ENCODE assay signal across 15 mouse cellular contexts in genomic region chr12:104650510-104651260, GRCm38 (mm10).
DNase-seq lines count a peak whose midpoint lies in the region; ATAC-seq and TF ChIP-seq lines count a peak whose summit lies in the region.
"Had no signal": no experiment of that assay in that cellular context is flagged by ENCODE, and none has a peak within 500 bp of the region (broad histone marks: within the 10 kb centered on the region; RNA-seq: fewer than 3 reads in every experiment).

No protein-coding gene starts in this region.

- no peak overlapping the region for H3K9ac ChIP-seq in forebrain, postnatal 0 days
- H3K9ac ChIP-seq in forebrain, embryonic 13.5 days: no peak overlapping the region
- H3K9ac ChIP-seq in midbrain, embryonic 11.5 days (ENCODE audit: low read length): no peak overlapping the region
- H3K9ac ChIP-seq in hindbrain, embryonic 14.5 days: no peak overlapping the region
- no peak overlapping the region for H3K9ac ChIP-seq in neural tube, embryonic 14.5 days (replicated peaks; ENCODE audit: low read depth, low read length)
- H3K9ac ChIP-seq: heart, embryonic 15.5 days; liver, postnatal 0 days; stomach, embryonic 15.5 days had no signal

- H3K4me1 ChIP-seq in forebrain, postnatal 0 days (ENCODE audit: insufficient read depth): peaks cover 7% of the 10 kb centered on the region; the same call in 1 of the 2 replicates
- peaks cover 6% of the 10 kb centered on the region for H3K4me1 ChIP-seq in forebrain, embryonic 13.5 days
- H3K4me1 ChIP-seq in midbrain, embryonic 11.5 days (ENCODE audit: control insufficient read depth, insufficient read depth, low read length): no peaks in the 10 kb centered on the region
- H3K4me1 ChIP-seq in midbrain, embryonic 10.5 days: peaks cover 12% of the 10 kb centered on the region
- H3K4me1 ChIP-seq in hindbrain, embryonic 14.5 days (replicated peaks; ENCODE audit: control insufficient read depth, insufficient read depth, low read length): 0 out of 2 replicates have a peak, but pooled peaks cover 5% of the 10 kb centered on the region
- H3K4me1 ChIP-seq in neural tube, embryonic 14.5 days (ENCODE audit: control insufficient read depth, insufficient read depth, low read length): peaks cover 4% of the 10 kb centered on the region; the same call in 1 of the 2 replicates
- H3K4me1 ChIP-seq: stomach, embryonic 15.5 days had no signal

- no peaks in the 10 kb centered on the region for H3K36me3 ChIP-seq in forebrain, postnatal 0 days (ENCODE audit: insufficient read depth)
- H3K36me3 ChIP-seq in forebrain, embryonic 13.5 days (ENCODE audit: poor library complexity, severe bottlenecking): no peaks in the 10 kb centered on the region
- H3K36me3 ChIP-seq in midbrain, embryonic 11.5 days (ENCODE audit: control insufficient read depth, insufficient read depth, low read length): no peaks in the 10 kb centered on the region
- H3K36me3 ChIP-seq in midbrain, embryonic 10.5 days: no peaks in the 10 kb centered on the region
- H3K36me3 ChIP-seq in hindbrain, embryonic 14.5 days (replicated peaks; ENCODE audit: control insufficient read depth, insufficient read depth): no peaks in the 10 kb centered on the region
- no peaks in the 10 kb centered on the region for H3K36me3 ChIP-seq in neural tube, embryonic 14.5 days (ENCODE audit: control insufficient read depth, insufficient read depth, low read length)
- H3K36me3 ChIP-seq: heart, embryonic 15.5 days; stomach, embryonic 15.5 days had no signal

- no peak for TF ChIP-seq CTCF in forebrain, postnatal 0 days (IDR thresholded peaks at IDR 0.05; ENCODE audit: low read depth)

- no peaks in the 10 kb centered on the region; the same call in 1 of the 2 replicates for H3K27me3 ChIP-seq in forebrain, postnatal 0 days (ENCODE audit: insufficient read depth, low read length)
- no peaks in the 10 kb centered on the region for H3K27me3 ChIP-seq in forebrain, embryonic 13.5 days
- no peaks in the 10 kb centered on the region for H3K27me3 ChIP-seq in midbrain, embryonic 11.5 days (ENCODE audit: control insufficient read depth, insufficient read depth, low read length)
- H3K27me3 ChIP-seq in midbrain, embryonic 10.5 days (ENCODE audit: low read depth, poor library complexity, severe bottlenecking): no peaks in the 10 kb centered on the region
- H3K27me3 ChIP-seq in hindbrain, embryonic 14.5 days (ENCODE audit: control insufficient read depth, insufficient read depth, low read length): no peaks in the 10 kb centered on the region
- no peaks in the 10 kb centered on the region for H3K27me3 ChIP-seq in neural tube, embryonic 14.5 days (ENCODE audit: control insufficient read depth, insufficient read depth, low read length)
- H3K27me3 ChIP-seq: stomach, embryonic 15.5 days had no signal

- WGBS in forebrain, postnatal 0 days: 45% methylated on average over 14 of the region's 14 CpGs
- WGBS in forebrain, embryonic 13.5 days: 54% methylated on average over 14 of the region's 14 CpGs
- WGBS in midbrain, embryonic 11.5 days: 70% methylated on average over 14 of the region's 14 CpGs
- WGBS in midbrain, embryonic 10.5 days: 73% methylated on average over 14 of the region's 14 CpGs
- WGBS in hindbrain, embryonic 14.5 days: 45% methylated on average over 14 of the region's 14 CpGs
- 51% methylated on average over 14 of the region's 14 CpGs for WGBS in neural tube, embryonic 14.5 days

- peak; percentile 68 for ATAC-seq in forebrain, postnatal 0 days
- no peak for ATAC-seq in forebrain, embryonic 13.5 days
- 0 out of 2 replicates have a peak, but pooled peaks have one; percentile 19 for ATAC-seq in midbrain, embryonic 11.5 days (ENCODE audit: low FRiP score)
- peak; percentile 51; the same call in 1 of the 2 replicates for ATAC-seq in hindbrain, embryonic 14.5 days (ENCODE audit: low FRiP score)
- ATAC-seq in neural tube, embryonic 14.5 days (ENCODE audit: low read depth): peak; percentile 69; the same call in 1 of the 2 replicates
- ATAC-seq: liver, postnatal 0 days had no signal

- H3K4me2 ChIP-seq in forebrain, postnatal 0 days (ENCODE audit: low read depth): no peak overlapping the region
- H3K4me2 ChIP-seq in forebrain, embryonic 13.5 days: no peak overlapping the region
- no peak overlapping the region for H3K4me2 ChIP-seq in midbrain, embryonic 11.5 days
- H3K4me2 ChIP-seq in hindbrain, embryonic 14.5 days (replicated peaks): no peak overlapping the region
- no peak overlapping the region for H3K4me2 ChIP-seq in neural tube, embryonic 14.5 days (ENCODE audit: low read depth, low read length)
- H3K4me2 ChIP-seq: heart, embryonic 15.5 days; stomach, embryonic 15.5 days had no signal

- H3K27ac ChIP-seq in forebrain, postnatal 0 days (ENCODE audit: low read depth, low read length): no peak overlapping the region
- H3K27ac ChIP-seq in forebrain, embryonic 13.5 days: no peak overlapping the region
- H3K27ac ChIP-seq in midbrain, embryonic 11.5 days (ENCODE audit: low read depth, low read length): no peak overlapping the region
- no peak overlapping the region for H3K27ac ChIP-seq in midbrain, embryonic 10.5 days (replicated peaks)
- no peak overlapping the region for H3K27ac ChIP-seq in hindbrain, embryonic 14.5 days
- no peak overlapping the region for H3K27ac ChIP-seq in neural tube, embryonic 14.5 days (ENCODE audit: low read depth, low read length)
- H3K27ac ChIP-seq: heart, embryonic 15.5 days; left cerebral cortex, adult 2 months; stomach, embryonic 15.5 days had no signal

- no peak overlapping the region for H3K4me3 ChIP-seq in forebrain, postnatal 0 days (ENCODE audit: low read depth, low read length)
- no peak overlapping the region for H3K4me3 ChIP-seq in forebrain, embryonic 13.5 days
- H3K4me3 ChIP-seq in midbrain, embryonic 11.5 days (ENCODE audit: low read depth, low read length): no peak overlapping the region
- H3K4me3 ChIP-seq in midbrain, embryonic 10.5 days: no peak overlapping the region
- H3K4me3 ChIP-seq in hindbrain, embryonic 14.5 days (replicated peaks; ENCODE audit: low read length): no peak overlapping the region
- H3K4me3 ChIP-seq in neural tube, embryonic 14.5 days (ENCODE audit: low read depth, low read length): no peak overlapping the region
- H3K4me3 ChIP-seq: heart, embryonic 15.5 days; left cerebral cortex, adult 2 months; myocyte; stomach, embryonic 15.5 days had no signal

- no peaks in the 10 kb centered on the region for H3K9me3 ChIP-seq in forebrain, postnatal 0 days (ENCODE audit: low read length)
- no peaks in the 10 kb centered on the region for H3K9me3 ChIP-seq in forebrain, embryonic 13.5 days (replicated peaks)
- H3K9me3 ChIP-seq in midbrain, embryonic 11.5 days (ENCODE audit: control insufficient read depth, low read length): peaks cover under 1% of the 10 kb centered on the region; the same call in 1 of the 2 replicates
- peaks cover 3% of the 10 kb centered on the region; the same call in 1 of the 2 replicates for H3K9me3 ChIP-seq in midbrain, embryonic 10.5 days (replicated peaks)
- H3K9me3 ChIP-seq in hindbrain, embryonic 14.5 days (ENCODE audit: control insufficient read depth, low read length): 0 out of 2 replicates have a peak, but pooled peaks cover 1% of the 10 kb centered on the region
- H3K9me3 ChIP-seq in neural tube, embryonic 14.5 days (ENCODE audit: control insufficient read depth, low read length): no peaks in the 10 kb centered on the region
- H3K9me3 ChIP-seq: heart, embryonic 15.5 days; stomach, embryonic 15.5 days had no signal

- peak; percentile 22 for DNase-seq in forebrain, postnatal 0 days
- DNase-seq in midbrain, embryonic 11.5 days (ENCODE audit: low spot score, missing footprints): peak; percentile 76
- DNase-seq in midbrain, embryonic 10.5 days (ENCODE audit: low spot score): no peak
- no peak for DNase-seq in hindbrain, embryonic 14.5 days (ENCODE audit: low spot score)
- no peak for DNase-seq in urinary bladder, postnatal 36 days (ENCODE audit: low spot score in 2 of 2)
- no peak for DNase-seq in layer of hippocampus, adult 9-11 months
- DNase-seq: cerebellum, adult 11-12 months; liver, postnatal 0 days; thymus, postnatal 14 days had no signal

Comparison
In these comparisons a context has a peak if more than half of its experiments do, and no peak if none do; other contexts are left out.
1. DNase-seq: peak in forebrain, postnatal 0 days (single experiment) and midbrain, embryonic 11.5 days (single experiment); none in midbrain, embryonic 10.5 days (single experiment), hindbrain, embryonic 14.5 days (single experiment), urinary bladder, postnatal 36 days (0 of 2) and layer of hippocampus, adult 9-11 months (single experiment).